Mouse (Mus musculus) heart, embryonic 16.5 days (tissue): ENCODE measurements at regions not wholly inside any gene's neighbourhood (a gene's known extent, or its start where the extent isn't known, plus 50 kb on each side); places are given as distances from the start of the nearest gene placed in this dataset.
A peak's percentile ranks its signal among the peaks of the same experiment; 100 is the strongest.

Source experiments
- ATAC-seq: fragments of 200-750 bp; cut with Nextera tagmentation; replicated peaks from 2 replicates; pipeline ENCODE4 v1.8.0; 2017; ENCODE audit warnings: moderate number of reproducible peaks; ENCODE audit not compliant: insufficient read depth, low FRiP score; ENCODE audit errors: extremely low read depth
- H3K27ac ChIP-seq: fragments of 300-500 bp; sonication (generic); 2 replicates; pipeline ENCODE4 v1.5.1; 2014; ENCODE audit warnings: mild to moderate bottlenecking, low read length, control low read depth, moderate library complexity
- H3K27me3 ChIP-seq: fragments of 300-500 bp; sonication (generic); 2 replicates; pipeline ENCODE4 v1.6.1; 2014; ENCODE audit warnings: low read length, mixed read lengths; ENCODE audit not compliant: control insufficient read depth, insufficient read depth
- H3K36me3 ChIP-seq: fragments of 300-500 bp; sonication (generic); 2 replicates; pipeline ENCODE4 v1.6.1; 2014; ENCODE audit not compliant: control insufficient read depth, insufficient read depth
- H3K4me1 ChIP-seq: fragments of 300-500 bp; sonication (generic); 2 replicates; pipeline ENCODE4 v1.6.1; 2014; ENCODE audit warnings: low read length, mixed read lengths; ENCODE audit not compliant: control insufficient read depth, insufficient read depth
- H3K4me2 ChIP-seq: fragments of 300-500 bp; sonication (generic); 2 replicates; pipeline ENCODE4 v1.6.1; 2014; ENCODE audit warnings: low read depth, mild to moderate bottlenecking, control low read depth, low read length
- H3K4me3 ChIP-seq: fragments of 300-500 bp; sonication (generic); 2 replicates; pipeline ENCODE4 v1.5.1; 2014; ENCODE audit warnings: mild to moderate bottlenecking, control low read depth, low read length
- H3K9ac ChIP-seq: fragments of 300-500 bp; sonication (generic); 2 replicates; pipeline ENCODE4 v1.6.1; 2014; ENCODE audit warnings: low read length, control low read depth
- H3K9me3 ChIP-seq: fragments of 300-500 bp; sonication (generic); replicated peaks from 2 replicates; pipeline ENCODE4 v1.6.1; 2016; ENCODE audit warnings: low read length; ENCODE audit not compliant: control insufficient read depth
- WGBS: fragments of 180-500 bp; shearing (Covaris S2); extraction: QIAGEN DNeasy Blood & Tissue Kit; methylation state at CpG from one replicate; pipeline ENCODE4 v1.1.7; 2014; 5-methylcytosine and 5-hydroxymethylcytosine counted together

GRCm38 (mm10) chr3:107387314-107388087 is 54.0 kb upstream of the Rbm15 start:
- WGBS, result 65% methylated on average over 9 of the region's 9 CpGs
- no peak for ATAC-seq
- Histone ChIP-seq H3K9me3 (no peaks in the 10 kb centered on the region), H3K4me1 (no peaks in the 10 kb centered on the region; the same call in 1 of the 2 replicates), H3K4me3 (no peak overlapping the region), H3K27ac (no peak overlapping the region), H3K9ac (no peak overlapping the region), H3K4me2 (no peak overlapping the region), H3K27me3 (no peaks in the 10 kb centered on the region), H3K36me3 (no peaks in the 10 kb centered on the region)

GRCm38 (mm10) chr3:107386432-107386831 is 53.0 kb upstream of the Rbm15 start:
- no peak overlapping the region for H3K4me2 ChIP-seq
- no peaks in the 10 kb centered on the region; the same call in 1 of the 2 replicates for H3K4me1 ChIP-seq
- H3K27me3 ChIP-seq, result no peaks in the 10 kb centered on the region
- H3K27ac ChIP-seq, result no peak overlapping the region
- peak; percentile 37; the same call in 1 of the 2 replicates for ATAC-seq
- H3K36me3 ChIP-seq, result no peaks in the 10 kb centered on the region
- WGBS, result 37% methylated on average over 6 of the region's 6 CpGs
- H3K4me3 ChIP-seq, result no peak overlapping the region
- H3K9ac ChIP-seq, result no peak overlapping the region
- H3K9me3 ChIP-seq, result no peaks in the 10 kb centered on the region
